Mouse (Mus musculus) neural tube, embryonic 12.5 days (tissue): ENCODE measurements around the gene Rasgrf1. TPM values are rescaled to one million over a fixed set of nuclear protein-coding genes. Genes with fewer than 3 reads are reported as not detected.

Source experiments
- ATAC-seq: fragments of 200-750 bp; cut with Nextera tagmentation; 2 replicates; pipeline ENCODE4 v1.8.0; 2017; ENCODE audit warnings: low read depth, mild to moderate bottlenecking, moderate TSS enrichment, moderate library complexity; ENCODE audit not compliant: low FRiP score
- H3K27ac ChIP-seq: fragments of 300-500 bp; sonication (generic); 2 replicates; pipeline ENCODE4 v1.5.1; 2016
- H3K27me3 ChIP-seq: fragments of 300-500 bp; sonication (generic); replicated peaks from 2 replicates; pipeline ENCODE4 v1.6.1; 2016; ENCODE audit warnings: mild to moderate bottlenecking
- H3K36me3 ChIP-seq: fragments of 300-500 bp; sonication (generic); 2 replicates; pipeline ENCODE4 v1.6.1; 2016; ENCODE audit warnings: mild to moderate bottlenecking
- H3K4me1 ChIP-seq: fragments of 300-500 bp; sonication (generic); 2 replicates; pipeline ENCODE4 v1.6.1; 2016
- H3K4me2 ChIP-seq: fragments of 300-500 bp; sonication (generic); replicated peaks from 2 replicates; pipeline ENCODE4 v1.6.1; 2016; ENCODE audit warnings: mild to moderate bottlenecking
- H3K4me3 ChIP-seq: fragments of 300-500 bp; sonication (generic); 2 replicates; pipeline ENCODE4 v1.5.1; 2016
- H3K9ac ChIP-seq: fragments of 300-500 bp; sonication (generic); 2 replicates; pipeline ENCODE4 v1.6.1; 2016; ENCODE audit warnings: mild to moderate bottlenecking
- H3K9me3 ChIP-seq: fragments of 300-500 bp; sonication (generic); 2 replicates; pipeline ENCODE4 v1.6.1; 2016; ENCODE audit warnings: mild to moderate bottlenecking
- WGBS: fragments of 180-500 bp; shearing (Covaris S2); methylation state at CpG from one replicate; pipeline ENCODE4 v1.1.7; 2016; 5-methylcytosine and 5-hydroxymethylcytosine counted together
- polyA plus RNA-seq: library from polyadenylated mRNA; unstranded; fragments of >200 nt; fragmentation: Nextera tagmentation; extraction: Ambion mirVana; gene quantifications from 2 replicates; pipeline ENCODE4 v1.2.1, GENCODE M21; 2016

Gene Rasgrf1
- polyA plus RNA-seq, 1 experiment from 2014 or later: 0.28 TPM

DNA sequence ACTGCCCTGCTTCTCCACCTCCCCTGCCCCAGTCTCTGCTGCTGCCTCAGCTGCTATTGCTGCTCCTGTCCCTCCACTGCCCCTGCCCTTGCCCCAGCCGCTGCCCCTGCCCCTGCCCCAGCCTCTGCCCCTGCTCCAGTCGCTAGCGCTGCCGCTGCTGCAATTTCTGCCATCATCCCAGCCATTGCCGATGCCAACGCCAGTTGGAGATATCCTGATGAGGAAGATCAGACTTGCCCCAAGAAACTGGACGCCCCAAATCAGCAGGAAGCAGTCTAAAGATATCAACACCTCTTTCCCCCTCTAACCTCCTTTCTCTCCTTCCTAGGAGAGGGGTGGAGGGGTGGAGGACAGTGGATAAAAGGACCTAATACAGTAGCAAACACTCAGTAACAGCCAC is 28.2 kb upstream of the Rasgrf1 start:
- H3K4me1 ChIP-seq: no peaks in the 10 kb centered on the region
- WGBS: 43% methylated on average over 7 of the region's 7 CpGs
- no peak for ATAC-seq
- H3K4me3 ChIP-seq: no peak overlapping the region
- no peak overlapping the region for H3K27ac ChIP-seq
- no peak overlapping the region for H3K9ac ChIP-seq
- H3K9me3 ChIP-seq: peaks cover 12% of the 10 kb centered on the region
- no peaks in the 10 kb centered on the region for H3K36me3 ChIP-seq
- H3K4me2 ChIP-seq: no peak overlapping the region
- peaks cover 46% of the 10 kb centered on the region for H3K27me3 ChIP-seq

GRCm38 (mm10) chr9:89882583-89882982 is 27.1 kb upstream of the Rasgrf1 start:
- Histone ChIP-seq H3K4me1 (no peaks in the 10 kb centered on the region), H3K36me3 (no peaks in the 10 kb centered on the region), H3K4me3 (no peak overlapping the region), H3K9ac (no peak overlapping the region), H3K27me3 (peaks cover 43% of the 10 kb centered on the region), H3K4me2 (no peak overlapping the region), H3K27ac (no peak overlapping the region), H3K9me3 (peaks cover 12% of the 10 kb centered on the region)
- no peak for ATAC-seq
- WGBS: 46% methylated on average over 7 of the region's 7 CpGs

- H3K4me1 ChIP-seq: no peaks in the 10 kb centered on the region
- no peak overlapping the region for H3K4me3 ChIP-seq
- no peak overlapping the region for H3K9ac ChIP-seq
- H3K27ac ChIP-seq: no peak overlapping the region
- no peak overlapping the region for H3K4me2 ChIP-seq
- no peak for ATAC-seq
- no peaks in the 10 kb centered on the region for H3K9me3 ChIP-seq
- no peaks in the 10 kb centered on the region for H3K36me3 ChIP-seq
- H3K27me3 ChIP-seq: peaks cover 33% of the 10 kb centered on the region
- WGBS: 47% methylated on average over 7 of the region's 7 CpGs
Observed at GRCm38 (mm10) chr9:89885701-89886218, 23.9 kb upstream of the Rasgrf1 start.

GRCm38 (mm10) chr9:89891534-89892293 is 18.0 kb upstream of the Rasgrf1 start:
- WGBS: 83% methylated on average over 10 of the region's 10 CpGs
- Histone ChIP-seq H3K27me3 (no peaks in the 10 kb centered on the region), H3K27ac (no peak overlapping the region), H3K4me1 (no peaks in the 10 kb centered on the region), H3K9me3 (no peaks in the 10 kb centered on the region), H3K36me3 (no peaks in the 10 kb centered on the region), H3K9ac (no peak overlapping the region), H3K4me3 (no peak overlapping the region), H3K4me2 (no peak overlapping the region)
- ATAC-seq: no peak

GRCm38 (mm10) chr9:89892540-89893188 is 17.0 kb upstream of the Rasgrf1 start:
- H3K4me2 ChIP-seq: no peak overlapping the region
- no peak overlapping the region for H3K4me3 ChIP-seq
- no peaks in the 10 kb centered on the region for H3K9me3 ChIP-seq
- no peaks in the 10 kb centered on the region for H3K4me1 ChIP-seq
- no peak overlapping the region for H3K27ac ChIP-seq
- H3K36me3 ChIP-seq: no peaks in the 10 kb centered on the region
- H3K9ac ChIP-seq: no peak overlapping the region
- no peaks in the 10 kb centered on the region for H3K27me3 ChIP-seq
- 92% methylated on average over 5 of the region's 5 CpGs for WGBS
- ATAC-seq: no peak

DNA sequence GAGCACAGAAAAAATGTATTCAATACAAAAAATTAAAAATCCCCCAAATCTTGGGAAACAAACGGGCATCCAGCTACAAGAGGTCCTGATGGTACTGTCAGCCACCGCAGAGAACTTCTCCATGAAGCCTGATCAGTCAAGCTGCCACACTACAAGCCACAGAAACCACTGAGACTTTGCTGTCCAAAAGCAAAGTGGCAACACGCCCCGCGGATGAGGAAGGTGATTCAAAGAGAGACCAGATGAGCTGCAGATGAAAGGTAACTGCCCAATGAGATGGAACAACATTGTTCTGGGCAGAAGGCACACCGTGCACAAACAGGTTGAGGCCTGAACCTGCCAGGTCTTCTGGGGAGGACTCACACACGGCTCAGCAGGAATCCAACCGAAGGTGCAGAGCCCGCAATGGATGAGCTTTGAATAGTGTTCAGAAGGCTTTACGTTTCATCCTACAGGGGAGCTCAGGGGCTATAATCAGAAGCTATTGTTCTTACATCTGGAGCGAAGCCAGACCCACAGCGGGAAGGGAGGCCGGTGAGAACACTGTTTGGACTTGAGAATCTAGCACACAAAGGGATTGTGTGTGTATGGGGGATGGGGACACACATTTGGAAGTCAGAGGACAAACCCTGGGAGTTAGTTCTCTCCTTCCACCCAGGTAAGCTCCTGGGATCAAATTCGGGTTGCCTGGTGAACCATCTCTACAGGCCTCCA is 9.4 kb upstream of the Rasgrf1 start:
- no peak overlapping the region for H3K27ac ChIP-seq
- H3K27me3 ChIP-seq: no peaks in the 10 kb centered on the region
- no peak overlapping the region for H3K4me3 ChIP-seq
- H3K4me1 ChIP-seq: no peaks in the 10 kb centered on the region
- H3K36me3 ChIP-seq: no peaks in the 10 kb centered on the region
- WGBS: 28% methylated on average over 14 of the region's 14 CpGs
- ATAC-seq: no peak
- H3K4me2 ChIP-seq: no peak overlapping the region
- no peak overlapping the region for H3K9ac ChIP-seq
- no peaks in the 10 kb centered on the region for H3K9me3 ChIP-seq

GRCm38 (mm10) chr9:89901184-89901583 is 8.5 kb upstream of the Rasgrf1 start:
- Histone ChIP-seq H3K36me3 (no peaks in the 10 kb centered on the region), H3K4me1 (no peaks in the 10 kb centered on the region), H3K4me2 (no peak overlapping the region), H3K27ac (no peak overlapping the region), H3K4me3 (no peak overlapping the region), H3K9me3 (no peaks in the 10 kb centered on the region), H3K27me3 (peaks cover 3% of the 10 kb centered on the region), H3K9ac (no peak overlapping the region)
- ATAC-seq: no peak
- 84% methylated on average over 4 of the region's 4 CpGs for WGBS

DNA sequence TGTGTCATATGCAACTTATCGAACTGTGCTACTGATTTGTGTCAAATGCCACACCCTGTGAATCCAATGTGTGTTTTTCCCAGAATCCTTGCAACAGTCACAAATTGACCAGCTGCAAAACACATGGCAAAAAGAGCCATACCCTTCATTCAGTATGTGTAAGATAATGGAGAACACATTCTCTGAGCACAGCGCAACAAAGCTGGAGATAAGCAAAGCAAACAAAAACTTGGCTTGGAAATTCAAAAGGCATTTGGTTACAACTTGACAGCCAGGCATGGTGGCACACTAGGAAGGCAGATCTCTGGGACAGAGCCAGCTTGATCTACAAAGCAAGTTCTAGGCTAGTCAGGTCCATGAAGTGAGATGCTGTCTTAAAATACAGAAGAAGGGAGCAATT is 6.9 kb upstream of the Rasgrf1 start:
- H3K4me2 ChIP-seq: no peak overlapping the region
- peaks cover 19% of the 10 kb centered on the region for H3K27me3 ChIP-seq
- H3K36me3 ChIP-seq: no peaks in the 10 kb centered on the region
- no peak overlapping the region for H3K9ac ChIP-seq
- H3K4me3 ChIP-seq: no peak overlapping the region
- no peaks in the 10 kb centered on the region for H3K4me1 ChIP-seq
- 83% methylated on average over 2 of the region's 2 CpGs for WGBS
- ATAC-seq: no peak
- H3K27ac ChIP-seq: no peak overlapping the region
- H3K9me3 ChIP-seq: no peaks in the 10 kb centered on the region

GRCm38 (mm10) chr9:89906645-89907044 is 3.1 kb upstream of the Rasgrf1 start:
- no peaks in the 10 kb centered on the region for H3K9me3 ChIP-seq
- H3K36me3 ChIP-seq: no peaks in the 10 kb centered on the region
- peaks cover 57% of the 10 kb centered on the region for H3K27me3 ChIP-seq
- no peak overlapping the region for H3K9ac ChIP-seq
- no peak for ATAC-seq
- H3K27ac ChIP-seq: no peak overlapping the region
- H3K4me1 ChIP-seq: peaks cover 18% of the 10 kb centered on the region
- no peak overlapping the region for H3K4me2 ChIP-seq
- H3K4me3 ChIP-seq: no peak overlapping the region

DNA sequence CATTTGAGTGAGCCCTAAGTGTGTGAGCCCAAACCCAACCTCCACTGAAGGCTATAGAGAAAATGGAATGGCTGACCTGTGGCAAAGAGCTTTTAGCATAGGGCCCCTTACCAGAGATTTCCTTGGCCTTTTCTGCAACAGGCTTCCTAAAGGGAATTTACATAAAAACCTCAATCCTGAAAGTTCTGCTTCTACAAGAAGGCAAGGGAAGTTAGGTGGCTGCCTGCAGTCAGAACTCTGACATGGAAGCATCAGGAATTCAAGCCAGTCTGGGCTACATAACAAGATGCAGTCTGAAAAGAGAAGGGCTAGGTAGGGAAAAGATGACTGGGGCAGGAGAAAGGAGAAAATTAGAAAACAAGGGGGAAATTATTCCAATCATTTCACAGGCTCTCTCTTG is 1.8 kb upstream of the Rasgrf1 start:
- ATAC-seq: no peak
- Histone ChIP-seq H3K9ac (no peak overlapping the region), H3K27me3 (peaks cover 70% of the 10 kb centered on the region), H3K4me1 (peaks cover 18% of the 10 kb centered on the region), H3K4me2 (peak overlapping the region; percentile 85; the same call in 1 of the 2 replicates), H3K9me3 (no peaks in the 10 kb centered on the region), H3K4me3 (no peak overlapping the region), H3K27ac (no peak overlapping the region), H3K36me3 (no peaks in the 10 kb centered on the region)

GRCm38 (mm10) chr9:89908601-89909000 is 1.1 kb upstream of the Rasgrf1 start:
- H3K4me1 ChIP-seq: peaks cover 18% of the 10 kb centered on the region
- peaks cover 77% of the 10 kb centered on the region for H3K27me3 ChIP-seq
- under 1% methylated on average over 33 of the region's 33 CpGs for WGBS
- H3K9ac ChIP-seq: no peak overlapping the region
- H3K9me3 ChIP-seq: no peaks in the 10 kb centered on the region
- H3K4me2 ChIP-seq: peak overlapping the region; percentile 85
- no peak overlapping the region for H3K27ac ChIP-seq
- no peak for ATAC-seq
- H3K4me3 ChIP-seq: peak overlapping the region; percentile 45
- no peaks in the 10 kb centered on the region for H3K36me3 ChIP-seq

- Histone ChIP-seq H3K36me3 (no peaks in the 10 kb centered on the region), H3K9ac (no peak overlapping the region), H3K27me3 (peaks cover 77% of the 10 kb centered on the region), H3K4me2 (peak overlapping the region; percentile 85), H3K27ac (no peak overlapping the region), H3K4me3 (peak overlapping the region; percentile 45), H3K4me1 (peaks cover 18% of the 10 kb centered on the region), H3K9me3 (no peaks in the 10 kb centered on the region)
- WGBS: 0% methylated on average over 26 of the region's 26 CpGs
- ATAC-seq: no peak
Observed at GRCm38 (mm10) chr9:89910011-89910400, 298 bp downstream of the Rasgrf1 start.
